Mouse (Mus musculus) CD4-positive, CD25-positive, alpha-beta regulatory T cell, adult 2 months (primary cell): ENCODE measurements around the gene Defa21.
A peak's percentile ranks its signal among the peaks of the same experiment; 100 is the strongest.
"Not testable (repeated sequence)": the region's sequence is repeated elsewhere in the genome, so short reads cannot be mapped to it uniquely, and the experiment has no call there.

Experiments
- DNase-seq: peaks from one replicate; pipeline ENCODE4 v3.0.0-alpha.2; 2012; ENCODE audit warnings: low read depth, low spot score

Gene Defa21

GRCm38 (mm10) chr8:21025245-21025644 lies at the start of gene Defa21:
Gene Defa21, plus strand, starts transcription at chr8:21025545.
- not testable (repeated sequence) for DNase-seq

- no peak for DNase-seq
Observed at GRCm38 (mm10) chr8:20979846-20980245, 45.5 kb upstream of the Defa21 start.

- not testable (repeated sequence) for DNase-seq
Observed at GRCm38 (mm10) chr8:20994042-20994441, 31.3 kb upstream of the Defa21 start.

- DNase-seq, result no peak
Observed at GRCm38 (mm10) chr8:20996776-20997175, 28.6 kb upstream of the Defa21 start.

GRCm38 (mm10) chr8:20997291-20997690 lies 28.1 kb upstream of the Defa21 start:
- DNase-seq, result no peak

- peak; percentile 11 for DNase-seq
Observed at GRCm38 (mm10) chr8:21001171-21001570, 24.2 kb upstream of the Defa21 start.

GRCm38 (mm10) chr8:21006801-21007200 lies 18.5 kb upstream of the Defa21 start:
- DNase-seq, result no peak

- not testable (repeated sequence) for DNase-seq
Observed at GRCm38 (mm10) chr8:21008578-21008977, 16.8 kb upstream of the Defa21 start.

GRCm38 (mm10) chr8:21010548-21010947 lies 14.8 kb upstream of the Defa21 start:
- not testable (repeated sequence) for DNase-seq

- not testable (repeated sequence) for DNase-seq
Observed at GRCm38 (mm10) chr8:21054747-21055146, 29.4 kb downstream of the Defa21 start, which contains the start of gene Defa23. Gene Defa23, plus strand, starts transcription at chr8:21055047.

- not testable (repeated sequence) for DNase-seq
Observed at GRCm38 (mm10) chr8:21064738-21065137, 39.4 kb downstream of the Defa21 start, which contains the start of gene Defa35. Gene Defa35, plus strand, starts transcription at chr8:21065038.
